Mouse (Mus musculus) heart, adult 8-10 months (tissue): ENCODE results near the gene Ahnak. TPM values are rescaled to one million over a fixed set of nuclear protein-coding genes. Genes with fewer than 3 reads are reported as not detected.
"Not testable (repeated sequence)": the region's sequence is repeated elsewhere in the genome, so short reads cannot be mapped to it uniquely, and the experiment has no call there.

Source experiments
- DNase-seq: peaks from one replicate; pipeline ENCODE4 v3.0.0; 2022; ENCODE audit warnings: low spot score
- total RNA-seq, 4 experiments: library from RNA; stranded (reverse); gene quantifications; 2 replicates each; pipeline ENCODE4 v1.2.4; 2022

Gene Ahnak
- total RNA-seq, 4 experiments from 2014 or later = 332 to 446 (median 375) TPM

DNA sequence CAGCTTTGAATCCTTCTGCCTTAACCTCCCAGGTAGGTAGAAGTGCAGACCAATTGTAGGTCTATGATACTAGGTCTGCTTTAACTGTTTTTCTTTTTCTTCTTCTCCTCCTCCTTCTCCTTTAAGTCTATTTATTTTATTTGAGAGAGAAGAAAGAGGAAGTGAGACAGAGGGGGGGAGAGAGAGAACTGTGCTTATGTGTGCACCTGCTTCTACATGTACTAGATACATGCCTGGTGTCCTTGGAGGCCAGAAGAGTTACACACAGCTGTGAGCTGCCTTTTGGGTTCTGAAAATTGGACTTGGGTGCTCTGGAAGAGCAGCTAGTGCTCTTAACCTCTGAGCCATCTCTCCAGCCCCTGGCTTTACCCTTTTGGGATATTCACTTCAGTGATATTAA, 52.0 kb downstream of the Ahnak start:
- no peak for DNase-seq

GRCm38 (mm10) chr19:9043123-9043522, 54.0 kb downstream of the Ahnak start:
- DNase-seq = no peak

DNA sequence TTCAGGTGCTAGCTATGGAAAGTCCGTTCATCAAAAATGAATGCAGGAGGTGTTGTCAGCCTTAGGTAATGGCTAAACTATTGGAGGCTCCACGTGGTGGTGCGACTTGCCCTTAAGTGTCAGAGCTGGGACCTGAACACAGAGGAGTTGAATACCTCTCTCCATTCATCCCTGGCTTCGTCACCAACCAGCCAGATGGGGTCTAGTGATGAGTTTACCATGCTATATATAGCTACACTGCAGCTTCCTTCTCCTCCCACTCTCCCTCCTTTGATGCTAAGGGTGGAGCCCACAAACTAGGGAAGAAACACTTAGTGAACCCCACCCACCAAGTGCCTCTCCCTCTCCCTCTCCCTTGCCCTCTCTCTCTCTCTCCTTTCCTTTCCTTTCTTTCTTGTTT, 55.2 kb downstream of the Ahnak start:
- no peak for DNase-seq

- DNase-seq = no peak
These were observed 58.3 kb downstream of the Ahnak start for GRCm38 (mm10) chr19:9047207-9047945.

DNA sequence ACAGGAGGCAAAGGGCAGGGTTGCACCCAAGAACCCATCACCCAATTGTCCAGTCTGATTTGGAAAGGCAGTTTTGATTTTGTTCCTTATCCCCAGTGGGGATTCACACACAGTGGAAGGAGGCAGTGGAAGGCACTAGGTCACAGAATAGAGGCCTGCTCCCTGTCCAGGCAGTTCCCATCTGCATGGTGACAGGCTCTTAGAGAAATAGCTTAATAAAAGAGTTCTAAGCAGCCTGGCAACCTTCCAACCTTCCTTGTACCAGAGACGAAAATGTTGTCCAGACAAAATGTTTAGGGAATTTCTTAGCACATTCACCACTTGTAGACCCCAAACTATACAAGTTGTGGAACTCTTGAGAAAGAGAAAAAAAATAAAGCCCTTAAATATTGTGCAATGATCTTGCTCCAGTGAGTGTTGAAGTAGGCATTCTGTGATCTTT, 58.9 kb downstream of the Ahnak start:
- no peak for DNase-seq

GRCm38 (mm10) chr19:9048981-9049687, 60.0 kb downstream of the Ahnak start:
- no peak for DNase-seq

- DNase-seq = no peak
These were observed 61.5 kb downstream of the Ahnak start for GRCm38 (mm10) chr19:9050294-9051229.

DNA sequence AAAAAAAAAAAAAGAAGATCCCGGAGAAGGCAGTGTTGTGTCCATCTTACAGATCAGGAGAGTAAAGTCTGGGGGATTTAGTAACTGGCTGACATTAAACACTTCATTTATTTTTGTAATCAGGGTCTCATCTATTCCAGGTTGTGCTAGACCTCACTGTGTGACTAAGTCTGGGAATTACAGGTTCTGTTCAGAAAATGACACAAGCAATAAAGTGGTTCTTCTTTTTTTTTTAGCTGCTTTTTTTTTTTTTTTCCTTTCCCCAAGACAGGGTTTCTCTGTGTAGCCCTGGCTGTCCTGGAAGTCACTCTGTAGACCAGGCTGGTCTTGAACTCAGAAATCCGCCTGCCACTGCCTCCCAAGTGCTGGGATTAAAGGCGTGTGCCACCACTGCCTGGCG, 62.9 kb downstream of the Ahnak start:
- not testable (repeated sequence) for DNase-seq

- DNase-seq = no peak
These were observed 63.8 kb downstream of the Ahnak start for GRCm38 (mm10) chr19:9052803-9053431.

DNA sequence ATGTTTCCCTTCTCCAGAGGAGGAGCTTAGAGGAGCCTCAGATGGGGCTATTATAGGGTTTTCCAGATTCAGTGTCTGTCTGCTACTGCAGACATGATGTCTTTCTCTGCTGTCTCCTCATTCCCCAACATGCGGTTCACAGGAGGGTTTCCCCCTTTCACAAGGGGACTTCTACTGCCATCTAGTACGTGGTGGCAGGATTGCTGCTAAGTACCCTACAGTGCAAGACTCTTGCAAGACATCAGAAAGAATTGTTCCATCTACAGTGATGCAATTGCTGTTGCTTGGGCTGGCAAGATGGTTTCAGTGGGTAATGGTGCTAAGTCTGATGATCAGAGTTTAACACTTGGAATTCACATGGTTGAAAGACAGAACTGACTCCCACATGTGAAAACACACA, 66.1 kb downstream of the Ahnak start:
- DNase-seq = no peak

GRCm38 (mm10) chr19:9055703-9056355, 66.7 kb downstream of the Ahnak start:
- DNase-seq = no peak

GRCm38 (mm10) chr19:9057679-9058078, 68.6 kb downstream of the Ahnak start:
- DNase-seq = no peak

- DNase-seq = no peak
These were observed 69.3 kb downstream of the Ahnak start for GRCm38 (mm10) chr19:9058331-9058884.

DNA sequence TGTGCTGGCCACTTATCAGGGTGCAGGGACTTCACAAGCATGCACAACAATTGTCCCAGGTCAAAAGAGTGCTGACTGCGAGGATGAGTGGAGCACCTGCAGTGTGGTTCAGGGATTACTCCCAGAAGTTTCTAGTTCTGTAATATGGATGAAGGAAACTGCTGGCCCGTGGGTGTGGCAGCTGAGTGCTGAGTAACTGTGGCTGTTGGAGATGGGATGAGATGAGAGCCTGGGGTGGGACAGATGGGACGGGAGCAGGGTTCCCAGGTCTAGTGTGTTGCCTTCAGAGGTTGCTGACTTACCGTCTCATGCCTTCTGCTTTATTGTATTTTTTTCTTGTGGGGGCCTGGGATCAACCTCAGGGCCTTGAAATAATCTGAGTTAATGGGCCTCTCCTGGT, 69.9 kb downstream of the Ahnak start:
- no peak for DNase-seq

GRCm38 (mm10) chr19:9059391-9059790, 70.3 kb downstream of the Ahnak start:
- no peak for DNase-seq

DNA sequence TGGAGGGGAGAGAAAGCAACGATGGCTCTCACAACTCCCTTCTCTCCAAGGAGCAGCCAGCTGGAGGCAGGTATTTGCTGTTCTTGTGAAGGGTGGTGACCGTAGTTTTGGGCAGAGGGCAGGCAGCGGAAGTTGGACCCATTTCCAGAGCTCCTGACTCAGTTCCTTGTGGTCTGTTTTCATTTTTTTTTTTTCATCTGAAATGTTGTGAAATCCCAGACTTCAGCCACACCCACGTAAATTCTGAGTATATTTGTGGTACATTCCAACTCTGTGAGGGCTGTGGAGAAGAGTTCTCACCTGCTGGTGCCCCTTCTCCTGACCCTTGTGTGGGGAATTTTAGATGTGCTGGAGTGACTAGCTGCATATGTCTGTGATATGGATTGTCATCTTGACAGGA, 71.0 kb downstream of the Ahnak start:
- no peak for DNase-seq

DNA sequence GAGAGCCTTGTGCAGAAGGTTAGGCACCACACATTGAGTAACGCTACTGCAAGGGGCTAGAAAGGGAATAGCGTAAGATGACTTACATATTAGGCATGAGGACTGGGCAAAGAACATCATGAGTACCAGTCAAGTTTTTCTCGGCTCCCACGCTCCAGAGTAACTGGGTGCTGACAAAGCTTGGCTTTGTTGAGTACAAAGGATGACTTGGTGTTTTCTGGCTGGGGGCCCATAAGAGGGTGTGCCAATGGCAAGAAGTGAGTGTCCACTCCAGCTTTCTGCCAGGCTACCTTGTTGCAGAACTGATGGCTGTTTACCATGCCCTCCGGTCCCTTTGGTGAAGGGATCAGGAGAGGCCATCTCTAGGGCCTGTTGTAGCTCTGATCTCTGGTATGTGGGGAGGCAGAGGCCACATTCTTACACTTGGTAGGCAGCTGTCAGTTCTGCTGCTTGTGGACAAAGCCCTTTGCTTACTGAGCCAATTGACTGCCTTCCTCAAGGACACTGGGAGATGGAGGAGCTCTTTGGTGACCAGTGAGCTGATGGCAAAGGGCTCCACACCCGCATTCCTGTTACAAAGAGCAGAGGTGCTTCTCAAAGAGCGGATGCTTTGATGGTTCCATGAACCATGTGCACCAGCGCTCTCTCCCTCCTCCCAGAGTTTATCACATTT, 72.3 kb downstream of the Ahnak start:
- DNase-seq = no peak

- no peak for DNase-seq
These were observed 73.7 kb downstream of the Ahnak start for GRCm38 (mm10) chr19:9062822-9063221.

DNA sequence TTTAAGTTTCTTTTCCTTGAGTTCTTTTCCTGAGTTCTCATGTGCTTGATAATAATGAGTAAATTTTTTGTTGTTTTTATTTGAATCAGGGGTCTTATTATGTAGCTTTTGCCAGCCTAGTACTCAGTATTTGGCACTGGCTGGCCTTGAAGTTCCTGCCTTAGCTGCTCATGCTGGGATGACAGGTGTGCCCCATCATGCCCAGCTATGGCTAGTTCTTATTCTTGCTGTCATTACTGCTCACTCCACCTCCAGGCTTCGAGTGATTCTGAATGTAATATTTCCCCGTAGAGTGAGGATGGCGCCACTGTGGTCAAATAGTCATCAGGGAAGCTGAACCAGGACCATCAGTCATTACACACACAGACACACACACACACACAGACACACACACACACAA, 74.7 kb downstream of the Ahnak start:
- no peak for DNase-seq
